Comparison of ENCODE assay signal across 8 mouse cellular contexts in the genomic region with DNA sequence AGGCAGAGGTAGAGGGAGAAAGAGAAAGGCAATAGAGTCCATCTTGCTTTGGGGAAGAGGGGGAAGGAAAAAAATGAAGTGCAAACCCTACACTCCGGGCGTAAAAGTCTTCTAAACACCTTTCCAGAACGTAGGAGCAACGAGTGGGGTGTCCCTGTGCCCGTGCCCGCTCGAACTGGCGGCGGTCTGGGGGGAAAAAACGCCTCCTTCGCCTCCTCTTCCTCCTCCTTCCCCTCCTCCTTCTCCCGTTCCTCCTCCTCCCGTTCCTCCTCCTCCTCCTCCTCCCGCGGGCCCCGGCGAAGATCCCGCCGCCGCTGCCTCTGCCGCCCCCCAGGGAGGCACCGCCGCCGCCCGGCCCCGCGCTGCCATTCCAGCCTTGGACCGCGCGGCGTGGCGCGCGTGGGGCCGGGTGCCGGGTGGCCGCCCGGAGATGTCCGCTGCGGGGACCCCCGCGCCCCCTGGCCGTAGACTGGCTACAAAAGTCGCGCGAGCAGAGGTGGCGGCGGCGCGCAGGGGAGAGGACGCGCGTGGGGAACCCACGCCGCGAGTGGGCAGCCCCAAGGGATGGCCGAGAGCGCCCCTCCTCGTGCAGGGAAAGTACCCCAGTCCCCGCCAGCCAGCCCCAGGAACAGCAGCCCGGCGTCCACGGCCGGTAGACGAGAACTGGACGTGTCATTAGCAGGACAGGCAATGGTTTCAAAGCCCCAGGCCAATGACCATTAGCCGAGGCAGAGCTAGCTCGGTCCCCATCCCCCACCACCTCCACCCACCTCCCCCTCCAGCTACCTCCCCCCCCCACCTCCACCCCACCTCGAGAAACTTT. TPM values are rescaled to one million over a fixed set of nuclear protein-coding genes. Genes with fewer than 3 reads are reported as not detected.
DNase-seq lines count a peak whose midpoint lies in the region; ATAC-seq and TF ChIP-seq lines count a peak whose summit lies in the region.

No protein-coding gene starts in this region.

- WGBS in heart, embryonic 10.5 days, result under 1% methylated on average over 66 of the region's 69 CpGs
- under 1% methylated on average over 66 of the region's 69 CpGs for WGBS in kidney, embryonic 15.5 days
- WGBS in liver, embryonic 14.5 days (ENCODE audit: insufficient replicate concordance), result under 1% methylated on average over 62 of the region's 69 CpGs
- under 1% methylated on average over 65 of the region's 69 CpGs for WGBS in neural tube, embryonic 11.5 days

- H3K4me3 ChIP-seq in heart, embryonic 10.5 days, result peak overlapping the region; percentile 97
- H3K4me3 ChIP-seq in kidney, embryonic 15.5 days (replicated peaks), result peak overlapping the region; percentile 96
- peak overlapping the region; percentile 82 to 86 for H3K4me3 ChIP-seq in liver, embryonic 14.5 days (ENCODE audit: insufficient read depth in 1 of 2, low read depth in 2 of 2, low read length in 2 of 2)
- peak overlapping the region; percentile 91 for H3K4me3 ChIP-seq in neural tube, embryonic 11.5 days (ENCODE audit: low read depth, low read length)
- H3K4me3 ChIP-seq in testis, adult 2 months (ENCODE audit: control insufficient read depth, low read depth, low read length), result peak overlapping the region; percentile 87

- H3K4me2 ChIP-seq in kidney, embryonic 15.5 days, result peak overlapping the region; percentile 97
- H3K4me2 ChIP-seq in liver, embryonic 14.5 days (ENCODE audit: low read depth), result peak overlapping the region; percentile 100
- H3K4me2 ChIP-seq in neural tube, embryonic 11.5 days (ENCODE audit: low read depth), result peak overlapping the region; percentile 100

- peak overlapping the region; percentile 92 for H3K9ac ChIP-seq in kidney, embryonic 15.5 days
- peak overlapping the region; percentile 81 for H3K9ac ChIP-seq in liver, embryonic 14.5 days (replicated peaks)
- peak overlapping the region; percentile 85 for H3K9ac ChIP-seq in neural tube, embryonic 11.5 days (ENCODE audit: low read length)

- peak; percentile 47 for ATAC-seq in kidney, embryonic 15.5 days (replicated peaks; ENCODE audit: low FRiP score)
- ATAC-seq in liver, embryonic 14.5 days (ENCODE audit: insufficient read depth), result no peak
- ATAC-seq in neural tube, embryonic 11.5 days (ENCODE audit: insufficient read depth, low FRiP score, low TSS enrichment), result no peak

- 0 out of 2 replicates have a peak, but pooled peaks cover 6% of the 10 kb centered on the region for H3K4me1 ChIP-seq in heart, embryonic 10.5 days
- H3K4me1 ChIP-seq in kidney, embryonic 15.5 days, result peaks cover 8% of the 10 kb centered on the region; the same call in 1 of the 2 replicates
- H3K4me1 ChIP-seq in liver, embryonic 14.5 days (replicated peaks; ENCODE audit: control insufficient read depth in 2 of 2, insufficient read depth in 2 of 2, low read length in 1 of 2), result peaks cover 0 to 4% of the 10 kb centered on the region in 2 experiments; a peak in 2 of 4 replicates
- H3K4me1 ChIP-seq in neural tube, embryonic 11.5 days (ENCODE audit: control insufficient read depth, insufficient read depth, low read length), result no peaks in the 10 kb centered on the region
- peaks cover 15% of the 10 kb centered on the region for H3K4me1 ChIP-seq in testis, adult 2 months (ENCODE audit: control insufficient read depth, insufficient read depth, low read length)

- TF ChIP-seq POLR2A in testis, adult 2 months (IDR thresholded peaks at IDR 0.05; ENCODE audit: control insufficient read depth, low read depth, low read length), result peak; percentile 14; the same call in 1 of the 2 replicates

- H3K9me3 ChIP-seq in heart, embryonic 10.5 days, result no peaks in the 10 kb centered on the region
- no peaks in the 10 kb centered on the region for H3K9me3 ChIP-seq in kidney, embryonic 15.5 days (replicated peaks)
- H3K9me3 ChIP-seq in liver, embryonic 14.5 days (ENCODE audit: control insufficient read depth, low read length), result no peaks in the 10 kb centered on the region
- no peaks in the 10 kb centered on the region for H3K9me3 ChIP-seq in neural tube, embryonic 11.5 days (ENCODE audit: control insufficient read depth, low read length)

- H3K36me3 ChIP-seq in heart, embryonic 10.5 days, result peaks cover 4% of the 10 kb centered on the region; the same call in 1 of the 2 replicates
- peaks cover 13% of the 10 kb centered on the region for H3K36me3 ChIP-seq in kidney, embryonic 15.5 days
- H3K36me3 ChIP-seq in liver, embryonic 14.5 days (replicated peaks; ENCODE audit: control insufficient read depth, insufficient read depth, low read depth), result no peaks in the 10 kb centered on the region; the same call in 1 of the 2 replicates
- H3K36me3 ChIP-seq in neural tube, embryonic 11.5 days (ENCODE audit: control insufficient read depth, insufficient read depth, low read length), result no peaks in the 10 kb centered on the region
- no peaks in the 10 kb centered on the region for H3K36me3 ChIP-seq in testis, adult 2 months (ENCODE audit: control insufficient read depth, insufficient read depth, low read length)

- TF ChIP-seq CTCF in liver, embryonic 14.5 days (IDR thresholded peaks at IDR 0.05; ENCODE audit: low read depth), result no peak
- no peak for TF ChIP-seq CTCF in testis, adult 2 months (IDR thresholded peaks at IDR 0.05; ENCODE audit: control insufficient read depth, insufficient read depth, insufficient replicate concordance, low read depth, low read length)

- peak; percentile 72 for DNase-seq in 3T3-L1 (ENCODE audit: low read depth, low spot score)
- peak; percentile 74 for DNase-seq in adrenal gland, adult 2 months
- DNase-seq in embryo, embryonic 9.5 days (ENCODE audit: extremely low spot score), result peak; percentile 72
- DNase-seq in heart, embryonic 10.5 days (ENCODE audit: low spot score), result peak; percentile 82
- no peak for DNase-seq in liver, embryonic 14.5 days (ENCODE audit: low read depth in 3 of 3, low spot score in 3 of 3)
- DNase-seq in neural tube, embryonic 11.5 days (ENCODE audit: low spot score), result peak; percentile 55

- peak overlapping the region; percentile 98 for H3K27ac ChIP-seq in heart, embryonic 10.5 days
- peak overlapping the region; percentile 99 for H3K27ac ChIP-seq in kidney, embryonic 15.5 days
- H3K27ac ChIP-seq in liver, embryonic 14.5 days, result no peak overlapping the region
- H3K27ac ChIP-seq in neural tube, embryonic 11.5 days (ENCODE audit: low read depth, low read length), result 0 out of 2 replicates have a peak overlapping the region, but pooled peaks have one; percentile 14
- H3K27ac ChIP-seq in testis, adult 2 months (ENCODE audit: control insufficient read depth, insufficient read depth, low read depth, low read length), result peak overlapping the region; percentile 57

- H3K27me3 ChIP-seq in heart, embryonic 10.5 days (ENCODE audit: insufficient read depth, poor library complexity, severe bottlenecking), result no peaks in the 10 kb centered on the region
- H3K27me3 ChIP-seq in kidney, embryonic 15.5 days, result no peaks in the 10 kb centered on the region
- no peaks in the 10 kb centered on the region for H3K27me3 ChIP-seq in liver, embryonic 14.5 days (ENCODE audit: control insufficient read depth, insufficient read depth, low read length)
- H3K27me3 ChIP-seq in neural tube, embryonic 11.5 days (ENCODE audit: control insufficient read depth, insufficient read depth, low read length), result no peaks in the 10 kb centered on the region
- H3K27me3 ChIP-seq in testis, adult 2 months (ENCODE audit: control insufficient read depth, insufficient read depth, low read length), result no peaks in the 10 kb centered on the region; the same call in 1 of the 2 replicates

- TF ChIP-seq EP300 in liver, embryonic 14.5 days (IDR thresholded peaks at IDR 0.05; ENCODE audit: low read depth), result no peak

RNA-seq across cellular contexts. Expression of a gene that starts 2.3 kb away (rescaled TPM):
- 10 to 100 TPM; 33.1 to 34.3 TPM for total RNA-seq in adrenal gland, adult 2 months (2021)
- 5.8 and 8.4 TPM in 2 replicates for polyA plus RNA-seq in adrenal gland, adult 2 months (2012; rRNA removed)
- 41.6 and 50.2 TPM in 2 replicates for polyA plus RNA-seq in heart, embryonic 10.5 days (2016; fragmentation: Nextera tagmentation; extraction: Ambion mirVana)
- 65.4 and 65.9 TPM in 2 replicates for polyA plus RNA-seq in kidney, embryonic 15.5 days (2015; fragmentation: Nextera tagmentation; extraction: Ambion mirVana)
- polyA plus RNA-seq in liver, embryonic 14.5 days (2012; rRNA removed), result 1.3 and 1.8 TPM in 2 replicates
- polyA plus RNA-seq in liver, embryonic 14.5 days (2014; fragmentation: Nextera tagmentation; extraction: Ambion mirVana), result 3.4 TPM in 2 replicates
- 24.0 and 24.6 TPM in 2 replicates for polyA plus RNA-seq in neural tube, embryonic 11.5 days (2014; fragmentation: Nextera tagmentation; extraction: Ambion mirVana)
- 52.7 and 55.5 TPM in 2 replicates for polyA plus RNA-seq in testis, adult 2 months (2012; rRNA removed)

Comparison
In these comparisons a context has a peak if more than half of its experiments do, and no peak if none do; other contexts are left out.
1. DNase-seq: peak in 3T3-L1 (single experiment), adrenal gland, adult 2 months (single experiment), embryo, embryonic 9.5 days (single experiment), heart, embryonic 10.5 days (single experiment) and neural tube, embryonic 11.5 days (single experiment); none in liver, embryonic 14.5 days (0 of 3).
2. Peak in every context shown above with its lines, with median percentiles within 50 percentile points of each other: H3K4me3 ChIP-seq, H3K4me2 ChIP-seq and H3K9ac ChIP-seq.